Mouse (Mus musculus) lung, adult 2 months (tissue): ENCODE measurements around the gene Lypd4. TPM values are rescaled to one million over a fixed set of nuclear protein-coding genes. Genes with fewer than 3 reads are reported as not detected.
"Not testable (repeated sequence)": the region's sequence is repeated elsewhere in the genome, so short reads cannot be mapped to it uniquely, and the experiment has no call there.

ENCODE experiments used
- DNase-seq: peaks from one replicate; pipeline ENCODE4 v3.0.0; 2022
- H3K4me1 ChIP-seq: fragments of 200-500 bp; 2 replicates; pipeline ENCODE4 v1.6.1; 2011; ENCODE audit warnings: low read length; ENCODE audit not compliant: control insufficient read depth, insufficient read depth
- H3K4me3 ChIP-seq: fragments of 200-500 bp; replicated peaks from 2 replicates; pipeline ENCODE3; 2011; ENCODE audit warnings: low read depth, mild to moderate bottlenecking, control low read depth, low read length; ENCODE audit errors: extremely low read depth
- CTCF ChIP-seq: fragments of 200-500 bp; IDR thresholded peaks from 2 replicates; pipeline ENCODE4 v1.5.1; 2011; ENCODE audit warnings: mild to moderate bottlenecking, low read length, control low read depth; ENCODE audit not compliant: insufficient read depth
- POLR2A ChIP-seq: fragments of 200-500 bp; IDR thresholded peaks from 2 replicates; pipeline ENCODE4 v1.6.1; 2011; ENCODE audit warnings: low read depth, mild to moderate bottlenecking, control low read depth, low read length, borderline replicate concordance; ENCODE audit errors: extremely low read depth
- WGBS: fragments of 180-500 bp; shearing (Covaris S2); methylation state at CpG from one replicate; pipeline ENCODE4 v1.1.7; 2018; 5-methylcytosine and 5-hydroxymethylcytosine counted together
- polyA plus RNA-seq: library from polyadenylated mRNA; depleted of rRNA; stranded (reverse); fragments of >200 nt; gene quantifications from 2 replicates; pipeline ENCODE4 v1.2.3, GENCODE M21; 2012

Lypd4 gene
- polyA plus RNA-seq, 1 experiment, result not detected

- no peak for TF ChIP-seq CTCF
- DNase-seq, result no peak
- Histone ChIP-seq H3K4me1 (no peaks in the 10 kb centered on the region), H3K4me3 (no peak overlapping the region)
- 66% methylated on average over 8 of the region's 8 CpGs for WGBS
These were observed 17.0 kb downstream of the Lypd4 start for GRCm38 (mm10) chr7:24852557-24853232.

GRCm38 (mm10) chr7:24851596-24852325 is 18.0 kb downstream of the Lypd4 start:
- DNase-seq, result no peak
- H3K4me1 ChIP-seq, result no peaks in the 10 kb centered on the region
- TF ChIP-seq POLR2A, result no peak
- TF ChIP-seq CTCF, result no peak
- H3K4me3 ChIP-seq, result no peak overlapping the region
- 65% methylated on average over 5 of the region's 5 CpGs for WGBS

DNA sequence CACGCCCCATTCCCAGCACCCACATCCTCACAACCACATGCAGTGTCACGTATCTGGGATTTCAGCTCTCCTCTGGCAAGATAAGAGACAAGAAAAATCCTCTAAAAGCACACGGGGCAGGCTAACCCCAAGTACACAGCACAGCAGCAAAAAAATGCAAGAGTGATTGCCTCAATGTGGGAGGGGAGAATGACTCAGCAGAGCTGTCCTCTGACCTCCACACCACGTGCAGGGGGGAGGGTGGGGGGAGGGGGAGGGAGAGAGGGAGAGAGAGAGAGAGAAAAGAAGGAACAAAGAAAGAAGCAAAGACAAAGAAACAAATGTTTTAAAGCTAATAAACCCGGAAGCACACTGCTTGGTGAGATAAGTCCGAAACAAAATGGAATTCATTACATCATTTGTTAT is 18.8 kb downstream of the Lypd4 start:
- TF ChIP-seq CTCF, result no peak
- no peak for TF ChIP-seq POLR2A
- DNase-seq, result no peak
- WGBS, result 22% methylated on average over 6 of the region's 6 CpGs
- no peaks in the 10 kb centered on the region for H3K4me1 ChIP-seq
- no peak overlapping the region for H3K4me3 ChIP-seq

DNA sequence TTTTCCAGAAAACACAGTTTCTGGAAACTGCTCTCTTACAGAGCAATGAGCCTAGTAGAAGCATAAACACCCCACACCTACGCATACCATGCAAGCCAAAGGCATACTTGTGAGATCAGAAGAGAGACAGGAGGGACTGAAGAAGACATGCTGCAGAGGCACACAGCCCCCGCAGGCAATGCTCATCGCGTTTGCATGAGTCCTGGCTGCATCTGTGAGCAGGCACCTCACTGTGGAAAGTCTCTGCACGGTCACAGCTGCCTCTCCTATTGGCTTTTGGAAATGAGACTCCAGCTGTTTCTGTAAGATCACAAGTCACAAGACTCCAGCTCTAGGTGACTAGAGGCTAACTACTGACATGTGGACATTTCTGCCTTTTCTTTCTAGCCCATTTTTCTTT is 19.6 kb downstream of the Lypd4 start:
- WGBS, result 25% methylated on average over 5 of the region's 5 CpGs
- DNase-seq, result no peak
- Histone ChIP-seq H3K4me1 (no peaks in the 10 kb centered on the region), H3K4me3 (no peak overlapping the region)
- no peak for TF ChIP-seq POLR2A
- no peak for TF ChIP-seq CTCF

DNA sequence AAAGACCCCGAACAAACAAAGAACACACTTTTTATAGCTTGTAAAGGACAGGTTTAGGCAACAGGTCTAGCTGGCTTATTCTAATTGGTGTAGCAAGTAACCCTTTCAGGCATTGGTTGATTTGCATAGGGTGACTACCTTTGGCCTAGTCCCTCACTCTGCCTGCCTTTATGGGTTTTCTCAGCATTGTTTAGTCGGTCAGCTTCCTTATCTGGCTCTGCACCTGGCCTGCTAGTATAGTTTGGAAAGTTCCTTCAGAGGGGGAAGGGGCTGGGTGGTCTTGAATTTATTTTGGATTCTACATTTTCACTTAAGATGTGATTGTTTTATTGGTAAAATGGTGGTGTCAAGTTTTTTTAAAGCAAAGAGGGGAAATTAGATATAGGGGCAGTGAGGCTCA is 23.2 kb downstream of the Lypd4 start:
- H3K4me1 ChIP-seq, H3K4me3 ChIP-seq, DNase-seq: not testable (repeated sequence)
- WGBS, result 34% methylated on average over 2 of the region's 2 CpGs

GRCm38 (mm10) chr7:24845713-24846112 is 24.0 kb downstream of the Lypd4 start:
- DNase-seq, result no peak
- WGBS, result 5% methylated on average over 6 of the region's 6 CpGs
- Histone ChIP-seq H3K4me3 (no peak overlapping the region), H3K4me1 (no peaks in the 10 kb centered on the region)
- TF ChIP-seq CTCF (no peak), POLR2A (no peak)

GRCm38 (mm10) chr7:24845181-24845580 is 24.6 kb downstream of the Lypd4 start:
- no peak for DNase-seq
- 83% methylated on average over 9 of the region's 9 CpGs for WGBS
- H3K4me1 ChIP-seq, result no peaks in the 10 kb centered on the region
- no peak overlapping the region for H3K4me3 ChIP-seq
- TF ChIP-seq POLR2A, result no peak
- TF ChIP-seq CTCF, result no peak

GRCm38 (mm10) chr7:24844144-24844543 is 25.6 kb downstream of the Lypd4 start:
- TF ChIP-seq CTCF, result no peak
- WGBS, result 46% methylated on average over 5 of the region's 5 CpGs
- no peak for DNase-seq
- no peaks in the 10 kb centered on the region for H3K4me1 ChIP-seq
- H3K4me3 ChIP-seq, result no peak overlapping the region

DNA sequence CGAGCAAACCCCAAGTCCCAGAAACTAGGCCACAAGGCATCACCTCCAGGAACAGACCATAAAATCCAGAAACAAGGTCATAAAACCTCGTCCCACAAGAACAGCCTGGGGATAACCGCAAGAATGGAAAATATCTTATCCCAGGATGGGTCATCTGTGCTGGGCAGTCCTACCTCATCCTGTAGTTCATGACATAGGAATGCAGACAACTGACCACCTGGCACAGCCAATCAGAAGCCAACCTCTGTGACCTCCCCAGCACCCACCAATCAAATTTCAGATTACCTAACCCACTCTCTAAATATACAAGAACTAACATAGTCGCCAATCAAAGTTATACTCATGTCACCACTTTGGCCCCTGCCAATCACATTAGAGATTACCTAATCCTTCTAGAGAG is 28.7 kb downstream of the Lypd4 start:
- 75% methylated on average over 4 of the region's 4 CpGs for WGBS

GRCm38 (mm10) chr7:24840331-24840730 is 29.4 kb downstream of the Lypd4 start:
- Histone ChIP-seq H3K4me3 (no peak overlapping the region), H3K4me1 (no peaks in the 10 kb centered on the region)
- no peak for DNase-seq
- 68% methylated on average over 3 of the region's 3 CpGs for WGBS
- TF ChIP-seq CTCF, result no peak
- no peak for TF ChIP-seq POLR2A

More for the DNA sequence above, 28.7 kb downstream of the Lypd4 start:
- no peaks in the 10 kb centered on the region for H3K4me1 ChIP-seq
- no peak overlapping the region for H3K4me3 ChIP-seq
- no peak for DNase-seq
- TF ChIP-seq POLR2A (no peak), CTCF (no peak)

DNA sequence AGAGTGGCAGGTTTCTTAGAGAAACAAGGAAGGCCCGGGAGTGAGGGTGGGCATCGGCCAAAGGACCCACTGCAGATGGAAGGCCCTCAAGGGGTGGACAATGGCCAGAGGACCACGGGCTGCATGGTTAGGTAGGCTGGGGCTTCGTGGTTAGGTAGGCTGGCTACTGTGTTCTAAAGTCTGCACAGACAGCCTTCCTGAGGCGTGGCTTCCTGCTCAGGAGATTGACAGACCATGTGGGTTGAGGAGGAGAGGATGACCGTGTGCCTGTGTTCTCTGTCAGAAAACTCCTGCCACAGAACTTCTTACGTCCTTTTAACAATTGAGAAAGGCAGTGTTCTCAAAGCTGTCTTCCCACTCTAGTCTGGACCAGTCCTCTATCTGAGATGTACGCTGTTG is 30.3 kb downstream of the Lypd4 start:
- H3K4me1 ChIP-seq, result no peaks in the 10 kb centered on the region

GRCm38 (mm10) chr7:24838732-24839409 is 30.9 kb downstream of the Lypd4 start:
- H3K4me3 ChIP-seq, DNase-seq, H3K4me1 ChIP-seq: not testable (repeated sequence)
- WGBS, result 45% methylated on average over 12 of the region's 13 CpGs

More for the DNA sequence above, 30.3 kb downstream of the Lypd4 start:
- TF ChIP-seq POLR2A (no peak), CTCF (no peak)
- no peak for DNase-seq
- no peak overlapping the region for H3K4me3 ChIP-seq
- 66% methylated on average over 8 of the region's 8 CpGs for WGBS
